Mouse (Mus musculus) myocyte (in vitro differentiated cells): Measurements from ENCODE around the gene Bik. TPM values are rescaled to one million over a fixed set of nuclear protein-coding genes. Genes with fewer than 3 reads are reported as not detected.
A peak's percentile ranks its signal among the peaks of the same experiment; 100 is the strongest.

Experiments used
- H3K27me3 ChIP-seq: one replicate; pipeline ENCODE4 v1.6.1; 2011; ENCODE audit not compliant: control insufficient read depth, insufficient read depth, insufficient read length
- H3K36me3 ChIP-seq: one replicate; pipeline ENCODE4 v1.6.1; 2011; ENCODE audit not compliant: control insufficient read depth, insufficient read depth
- H3K4me2 ChIP-seq: one replicate; pipeline ENCODE4 v1.6.1; 2011; ENCODE audit warnings: low read depth, control low read depth
- H3K4me3 ChIP-seq: one replicate; pipeline ENCODE4 v1.5.1; 2011; ENCODE audit warnings: mild to moderate bottlenecking, control low read depth, moderate library complexity
- H3K79me2 ChIP-seq: one replicate; pipeline ENCODE4 v1.6.1; 2011; ENCODE audit not compliant: control insufficient read depth, insufficient read depth
- H3ac ChIP-seq: one replicate; pipeline ENCODE4 v1.6.1; 2011; ENCODE audit not compliant: control insufficient read depth, insufficient read length
- CEBPB ChIP-seq: IDR thresholded peaks from 2 replicates; pipeline ENCODE4 v1.6.1; 2011; ENCODE audit warnings: mild to moderate bottlenecking, moderate library complexity; ENCODE audit not compliant: poor library complexity, insufficient read depth, severe bottlenecking
- E2F4 ChIP-seq: IDR thresholded peaks from one replicate; pipeline ENCODE4 v1.6.1; 2011; ENCODE audit warnings: mild to moderate bottlenecking, control low read depth, moderate library complexity; ENCODE audit not compliant: insufficient read depth
- MAX ChIP-seq: IDR thresholded peaks from one replicate; pipeline ENCODE4 v1.6.1; 2011; ENCODE audit warnings: low read depth, mild to moderate bottlenecking, control low read depth
- MYOD1 ChIP-seq, 3 experiments: IDR thresholded peaks; one replicate each; pipeline ENCODE4 v1.6.1; 2011; ENCODE audit warnings: control low read depth in 2 of 3, low read depth in 2 of 3, mild to moderate bottlenecking in 2 of 3, moderate library complexity in 1 of 3; ENCODE audit not compliant: insufficient read length in 2 of 3, control insufficient read depth in 1 of 3
- MYOG ChIP-seq, 3 experiments: IDR thresholded peaks; one replicate each; pipeline ENCODE4 v1.6.1; 2011; ENCODE audit warnings: control low read depth in 2 of 3, low read depth in 2 of 3, mild to moderate bottlenecking in 2 of 3; ENCODE audit not compliant: insufficient read length in 2 of 3, control insufficient read depth in 1 of 3, insufficient read depth in 1 of 3
- POLR2A ChIP-seq: IDR thresholded peaks from one replicate; pipeline ENCODE4 v1.6.1; 2011; ENCODE audit warnings: low read depth, mild to moderate bottlenecking, control low read depth, moderate library complexity; ENCODE audit not compliant: insufficient read length
- POLR2AphosphoS2 ChIP-seq: IDR thresholded peaks from one replicate; pipeline ENCODE4 v1.6.1; 2011; ENCODE audit warnings: low read depth, control low read depth; ENCODE audit not compliant: insufficient read length
- REST ChIP-seq: IDR thresholded peaks from one replicate; pipeline ENCODE4 v1.6.1; 2011; ENCODE audit warnings: mild to moderate bottlenecking, control low read depth, moderate library complexity; ENCODE audit not compliant: insufficient read depth, insufficient read length
- SRF ChIP-seq: IDR thresholded peaks from one replicate; pipeline ENCODE4 v1.6.1; 2011; ENCODE audit warnings: low read depth; ENCODE audit not compliant: control insufficient read depth, insufficient read length
- TCF12 ChIP-seq: IDR thresholded peaks from one replicate; pipeline ENCODE4 v1.6.1; 2011; ENCODE audit warnings: mild to moderate bottlenecking, control low read depth; ENCODE audit not compliant: poor library complexity, insufficient read depth, severe bottlenecking
- TCF3 ChIP-seq: IDR thresholded peaks from one replicate; pipeline ENCODE4 v1.6.1; 2011; ENCODE audit warnings: low read depth, control low read depth; ENCODE audit not compliant: insufficient read length
- USF1 ChIP-seq: IDR thresholded peaks from one replicate; pipeline ENCODE4 v1.6.1; 2011; ENCODE audit warnings: low read depth, mild to moderate bottlenecking, control low read depth, moderate library complexity
- polyA plus RNA-seq: library from polyadenylated mRNA; unstranded; fragments of >200 nt; fragmentation: generic; extraction: Trizol; gene quantifications from one replicate; pipeline ENCODE4 v1.2.1, GENCODE M21; 2012; ENCODE audit warnings: missing spikeins

The Bik gene
- polyA plus RNA-seq, 1 experiment, result 1.3 TPM

- Histone ChIP-seq H3K79me2 (no peaks in the 10 kb centered on the region), H3K4me3 (no peak overlapping the region), H3K27me3 (no peaks in the 10 kb centered on the region), H3K36me3 (peaks cover 19% of the 10 kb centered on the region), H3K4me2 (no peak overlapping the region), H3ac (no peak overlapping the region)
- TF ChIP-seq MAX (no peak), E2F4 (no peak), TCF12 (no peak), SRF (no peak)
Measured at GRCm38 (mm10) chr15:83546029-83546428, 19.4 kb downstream of the Bik start.

- Histone ChIP-seq H3K36me3 (peaks cover 26% of the 10 kb centered on the region), H3K4me3 (no peak overlapping the region), H3ac (no peak overlapping the region), H3K27me3 (no peaks in the 10 kb centered on the region), H3K79me2 (no peaks in the 10 kb centered on the region), H3K4me2 (no peak overlapping the region)
- TF ChIP-seq REST (no peak), E2F4 (no peak)
Measured at GRCm38 (mm10) chr15:83547144-83547543, 20.5 kb downstream of the Bik start.

- H3K36me3 ChIP-seq, result peaks cover 26% of the 10 kb centered on the region
- no peak overlapping the region for H3K4me2 ChIP-seq
- H3K4me3 ChIP-seq, result no peak overlapping the region
- H3K79me2 ChIP-seq, result peaks cover 9% of the 10 kb centered on the region
- no peak overlapping the region for H3ac ChIP-seq
- no peaks in the 10 kb centered on the region for H3K27me3 ChIP-seq
- no peak for TF ChIP-seq TCF3
- TF ChIP-seq USF1, result no peak
- no peak for TF ChIP-seq REST
- no peak for TF ChIP-seq POLR2AphosphoS2
- no peak for TF ChIP-seq SRF
- no peak for TF ChIP-seq TCF12
- no peak for TF ChIP-seq MAX
- TF ChIP-seq E2F4, result no peak
- no peak for TF ChIP-seq POLR2A
- TF ChIP-seq CEBPB, result no peak
- no peak for TF ChIP-seq MYOG (IDR thresholded peaks at IDR 0.05; ENCODE audit: control insufficient read depth in 1 of 3, insufficient read depth in 1 of 3, insufficient read length in 2 of 3, low read depth in 2 of 3)
Measured at GRCm38 (mm10) chr15:83550137-83550536, 23.5 kb downstream of the Bik start.

- Histone ChIP-seq H3K36me3 (peaks cover 20% of the 10 kb centered on the region), H3ac (no peak overlapping the region), H3K4me2 (no peak overlapping the region), H3K79me2 (peaks cover 9% of the 10 kb centered on the region), H3K27me3 (no peaks in the 10 kb centered on the region), H3K4me3 (no peak overlapping the region)
- TF ChIP-seq CEBPB, result no peak
- no peak for TF ChIP-seq E2F4
- TF ChIP-seq USF1, result no peak
- TF ChIP-seq MYOG (IDR thresholded peaks at IDR 0.05; ENCODE audit: control insufficient read depth in 1 of 3, insufficient read depth in 1 of 3, insufficient read length in 2 of 3, low read depth in 2 of 3), result no peak
- TF ChIP-seq TCF12, result no peak
- TF ChIP-seq REST, result no peak
- no peak for TF ChIP-seq POLR2AphosphoS2
- no peak for TF ChIP-seq MAX
- TF ChIP-seq MYOD1 (IDR thresholded peaks at IDR 0.05; ENCODE audit: control insufficient read depth in 1 of 3, insufficient read length in 2 of 3, low read depth in 2 of 3), result no peak
- no peak for TF ChIP-seq TCF3
Measured at GRCm38 (mm10) chr15:83553831-83554230, 27.2 kb downstream of the Bik start.

GRCm38 (mm10) chr15:83555161-83555974 lies 28.7 kb downstream of the Bik start:
- peaks cover 9% of the 10 kb centered on the region for H3K79me2 ChIP-seq

More at GRCm38 (mm10) chr15:83555161-83555974, 28.7 kb downstream of the Bik start:
- TF ChIP-seq POLR2AphosphoS2, result peak; percentile 96
- peak; percentile 16 for TF ChIP-seq REST
- TF ChIP-seq MYOD1 (IDR thresholded peaks at IDR 0.05; ENCODE audit: control insufficient read depth in 1 of 3, insufficient read length in 2 of 3, low read depth in 2 of 3), result no peak
- no peak for TF ChIP-seq E2F4
- TF ChIP-seq USF1, result no peak
- peak; percentile 99 for TF ChIP-seq POLR2A
- TF ChIP-seq CEBPB, result no peak
- TF ChIP-seq SRF, result peak; percentile 3
- TF ChIP-seq TCF3, result no peak
- TF ChIP-seq TCF12, result no peak
- peak in 2 of 3 experiments; percentile 10 to 13 for TF ChIP-seq MYOG (IDR thresholded peaks at IDR 0.05; ENCODE audit: control insufficient read depth in 1 of 3, insufficient read depth in 1 of 3, insufficient read length in 2 of 3, low read depth in 2 of 3)
- no peak for TF ChIP-seq MAX
- peaks cover 8% of the 10 kb centered on the region for H3K36me3 ChIP-seq
- H3K4me2 ChIP-seq, result peak overlapping the region; percentile 99
- H3K4me3 ChIP-seq, result peak overlapping the region; percentile 37
- no peaks in the 10 kb centered on the region for H3K27me3 ChIP-seq
- H3ac ChIP-seq, result peak overlapping the region; percentile 68
